Comparison of ENCODE assay signal across 8 mouse cellular contexts in the genomic region with DNA sequence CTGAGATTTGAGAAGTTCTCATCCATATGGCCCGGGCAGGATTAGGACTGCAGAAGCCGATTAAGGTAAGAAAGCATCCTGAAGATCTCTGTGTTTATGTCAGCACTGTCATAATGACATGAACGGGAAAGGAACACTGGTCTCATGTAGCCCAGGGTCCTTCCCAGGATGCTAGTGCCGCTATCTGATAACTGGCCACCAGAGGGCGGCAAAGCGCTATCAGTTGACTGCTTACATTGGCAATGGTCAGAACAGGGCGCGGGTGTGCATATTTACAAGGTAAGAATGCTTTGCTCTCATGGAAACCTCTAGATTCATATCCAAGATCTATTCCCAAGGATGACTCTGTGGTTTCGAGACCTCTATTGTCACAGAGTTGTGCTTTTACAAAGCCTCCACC. TPM values are rescaled to one million over a fixed set of nuclear protein-coding genes. Genes with fewer than 3 reads are reported as not detected.
DNase-seq lines count a peak whose midpoint lies in the region; ATAC-seq and TF ChIP-seq lines count a peak whose summit lies in the region.

No protein-coding gene starts in this region.

- peak; percentile 95 for TF ChIP-seq CTCF in embryonic fibroblast, embryonic 13.5 days (IDR thresholded peaks at IDR 0.05; ENCODE audit: borderline replicate concordance, insufficient read depth, low read length)
- TF ChIP-seq CTCF in liver, postnatal 0 days (IDR thresholded peaks at IDR 0.05; ENCODE audit: low read depth), result peak; percentile 95
- peak; percentile 73; the same call in 1 of the 2 replicates for TF ChIP-seq CTCF in thymus, adult 2 months (IDR thresholded peaks at IDR 0.05; ENCODE audit: borderline replicate concordance, control insufficient read depth, extremely low read depth, insufficient read depth, low read length, poor library complexity)

- no peaks in the 10 kb centered on the region for H3K9me3 ChIP-seq in heart, embryonic 12.5 days (replicated peaks)
- no peaks in the 10 kb centered on the region for H3K9me3 ChIP-seq in liver, postnatal 0 days (ENCODE audit: low read length)
- H3K9me3 ChIP-seq in neural tube, embryonic 15.5 days (replicated peaks), result no peaks in the 10 kb centered on the region

- DNase-seq in B cell, adult 2 months, result peak; percentile 67 to 69
- peak; percentile 49 to 73 for DNase-seq in adrenal gland, postnatal 4 days (ENCODE audit: low spot score in 2 of 2)
- peak; percentile 76 to 92 for DNase-seq in kidney, postnatal 25 days
- peak; percentile 84 for DNase-seq in liver, postnatal 0 days
- DNase-seq in thymus, adult 2 months, result peak; percentile 66

- no peak for TF ChIP-seq POLR2A in embryonic fibroblast, embryonic 13.5 days (IDR thresholded peaks at IDR 0.05; ENCODE audit: low read depth, low read length)
- TF ChIP-seq POLR2A in thymus, adult 2 months (IDR thresholded peaks at IDR 0.05; ENCODE audit: control insufficient read depth, extremely low read depth, insufficient read depth, low read length, poor library complexity), result no peak

- H3K4me1 ChIP-seq in embryonic fibroblast, embryonic 13.5 days (ENCODE audit: control insufficient read depth, insufficient read depth, low read length), result no peaks in the 10 kb centered on the region
- H3K4me1 ChIP-seq in heart, embryonic 12.5 days (replicated peaks), result peaks cover 4% of the 10 kb centered on the region
- no peaks in the 10 kb centered on the region for H3K4me1 ChIP-seq in liver, postnatal 0 days (ENCODE audit: insufficient read depth)
- no peaks in the 10 kb centered on the region for H3K4me1 ChIP-seq in neural tube, embryonic 15.5 days
- H3K4me1 ChIP-seq in thymus, adult 2 months (replicated peaks; ENCODE audit: control insufficient read depth, insufficient read depth, low read length), result no peaks in the 10 kb centered on the region

- H3K9ac ChIP-seq in heart, embryonic 12.5 days, result no peak overlapping the region
- H3K9ac ChIP-seq in liver, postnatal 0 days (replicated peaks), result no peak overlapping the region
- H3K9ac ChIP-seq in neural tube, embryonic 15.5 days (replicated peaks), result no peak overlapping the region

- H3K36me3 ChIP-seq in heart, embryonic 12.5 days, result no peaks in the 10 kb centered on the region
- H3K36me3 ChIP-seq in liver, postnatal 0 days (replicated peaks; ENCODE audit: insufficient read depth, low read length), result no peaks in the 10 kb centered on the region
- no peaks in the 10 kb centered on the region for H3K36me3 ChIP-seq in neural tube, embryonic 15.5 days
- no peaks in the 10 kb centered on the region for H3K36me3 ChIP-seq in thymus, adult 2 months (ENCODE audit: control insufficient read depth, insufficient read depth, low read length)

- no peak overlapping the region for H3K27ac ChIP-seq in embryonic fibroblast, embryonic 13.5 days (ENCODE audit: insufficient read depth, low read length)
- H3K27ac ChIP-seq in heart, embryonic 12.5 days (ENCODE audit: poor library complexity, severe bottlenecking), result no peak overlapping the region
- H3K27ac ChIP-seq in liver, postnatal 0 days (ENCODE audit: low read depth), result no peak overlapping the region
- H3K27ac ChIP-seq in neural tube, embryonic 15.5 days (replicated peaks), result no peak overlapping the region
- no peak overlapping the region for H3K27ac ChIP-seq in thymus, adult 2 months (ENCODE audit: control insufficient read depth, insufficient read depth, low read length)

- no peak for TF ChIP-seq EP300 in liver, postnatal 0 days (IDR thresholded peaks at IDR 0.05; ENCODE audit: low read depth)

- H3K4me3 ChIP-seq in embryonic fibroblast, embryonic 13.5 days (ENCODE audit: insufficient read depth, low read length), result no peak overlapping the region
- no peak overlapping the region for H3K4me3 ChIP-seq in heart, embryonic 12.5 days
- no peak overlapping the region for H3K4me3 ChIP-seq in liver, postnatal 0 days (ENCODE audit: low read depth, low read length)
- no peak overlapping the region for H3K4me3 ChIP-seq in neural tube, embryonic 15.5 days (replicated peaks)
- H3K4me3 ChIP-seq in thymus, adult 2 months (ENCODE audit: control insufficient read depth, insufficient read depth, low read length), result no peak overlapping the region

- H3K4me2 ChIP-seq in heart, embryonic 12.5 days, result no peak overlapping the region
- H3K4me2 ChIP-seq in liver, postnatal 0 days (ENCODE audit: low read depth, low read length), result no peak overlapping the region
- no peak overlapping the region for H3K4me2 ChIP-seq in neural tube, embryonic 15.5 days

- H3K27me3 ChIP-seq in heart, embryonic 12.5 days (replicated peaks), result no peaks in the 10 kb centered on the region
- no peaks in the 10 kb centered on the region for H3K27me3 ChIP-seq in liver, postnatal 0 days (ENCODE audit: insufficient read depth, low read length)
- no peaks in the 10 kb centered on the region for H3K27me3 ChIP-seq in neural tube, embryonic 15.5 days (replicated peaks)
- H3K27me3 ChIP-seq in thymus, adult 2 months (ENCODE audit: control insufficient read depth, insufficient read depth, low read length), result no peaks in the 10 kb centered on the region

- peak; percentile 51; the same call in 1 of the 2 replicates for ATAC-seq in heart, embryonic 12.5 days (ENCODE audit: insufficient number of reproducible peaks, low FRiP score)
- ATAC-seq in liver, postnatal 0 days, result no peak
- ATAC-seq in neural tube, embryonic 15.5 days (ENCODE audit: low FRiP score), result peak; percentile 80

- 10% methylated on average over 9 of the region's 9 CpGs for WGBS in heart, embryonic 12.5 days
- WGBS in liver, postnatal 0 days (ENCODE audit: insufficient replicate concordance), result 8% methylated on average over 9 of the region's 9 CpGs
- 11% methylated on average over 9 of the region's 9 CpGs for WGBS in neural tube, embryonic 15.5 days
- WGBS in thymus, adult 2 months, result 10% methylated on average over 9 of the region's 9 CpGs

RNA-seq across cellular contexts. Expression of gene Ces1a, which starts 36.6 kb away (rescaled TPM):
- total RNA-seq in adrenal gland, postnatal 4 days (2021), result not detected
- 0.44 TPM in 1 of 2 replicates, not detected in the other for polyA plus RNA-seq in embryonic fibroblast, embryonic 13.5 days (2011; ENCODE audit: insufficient read length, low read depth, missing spikeins)
- not detected in 2 replicates for polyA plus RNA-seq in heart, embryonic 12.5 days (2016; fragmentation: Nextera tagmentation; extraction: Ambion mirVana)
- not detected in 2 replicates for polyA plus RNA-seq in liver, postnatal 0 days (2015; fragmentation: Nextera tagmentation; extraction: Ambion mirVana)
- 0.09 and 0.14 TPM in 2 replicates for polyA plus RNA-seq in neural tube, embryonic 15.5 days (2015; fragmentation: Nextera tagmentation; extraction: Ambion mirVana)
- polyA plus RNA-seq in thymus, adult 2 months (2012; rRNA removed), result 0.15 and 0.39 TPM in 2 replicates

RNA-seq across cellular contexts. Expression of gene Slc6a2, which starts 51.6 kb away (rescaled TPM):
- 10 to 100 TPM; 33.3 to 59.2 TPM for total RNA-seq in adrenal gland, postnatal 4 days (2021)
- polyA plus RNA-seq in embryonic fibroblast, embryonic 13.5 days (2011; ENCODE audit: insufficient read length, low read depth, missing spikeins), result 0.09 TPM in 1 of 2 replicates, not detected in the other
- 0.03 TPM in 2 replicates for polyA plus RNA-seq in heart, embryonic 12.5 days (2016; fragmentation: Nextera tagmentation; extraction: Ambion mirVana)
- not detected in 2 replicates for polyA plus RNA-seq in liver, postnatal 0 days (2015; fragmentation: Nextera tagmentation; extraction: Ambion mirVana)
- 0.09 TPM in 1 of 2 replicates, not detected in the other for polyA plus RNA-seq in neural tube, embryonic 15.5 days (2015; fragmentation: Nextera tagmentation; extraction: Ambion mirVana)
- polyA plus RNA-seq in thymus, adult 2 months (2012; rRNA removed), result 0.18 and 0.34 TPM in 2 replicates
